ENCODE assay signal across 8 mouse cellular contexts in genomic region chr14:76488101-76489044, GRCm38 (mm10).
DNase-seq lines count a peak whose midpoint lies in the region; ATAC-seq and TF ChIP-seq lines count a peak whose summit lies in the region.

No protein-coding gene starts in this region.

- DNase-seq in ZHBTc4 (ENCODE audit: low read depth, low spot score), result peak; percentile 40
- DNase-seq in frontal cortex, postnatal 36 days (ENCODE audit: low spot score in 2 of 2), result no peak
- DNase-seq in adipocyte (ENCODE audit: low spot score), result no peak
- no peak for DNase-seq in left cerebral cortex, adult 18-20 months (ENCODE audit: low spot score in 2 of 2)

- 72% methylated on average over 18 of the region's 18 CpGs for WGBS in intestine, postnatal 0 days
- whole genome bisulfite sequencing in intestine, embryonic 15.5 days, result 56% methylated on average over 18 of the region's 18 CpGs
- 72% methylated on average over 18 of the region's 18 CpGs for WGBS in forebrain, embryonic 15.5 days
- WGBS in midbrain, embryonic 12.5 days, result 78% methylated on average over 18 of the region's 18 CpGs

- H3K9me3 ChIP-seq in intestine, postnatal 0 days (ENCODE audit: control insufficient read depth), result no peaks in the 10 kb centered on the region
- no peaks in the 10 kb centered on the region for H3K9me3 ChIP-seq in intestine, embryonic 15.5 days
- no peaks in the 10 kb centered on the region for H3K9me3 ChIP-seq in forebrain, embryonic 15.5 days
- H3K9me3 ChIP-seq in midbrain, embryonic 12.5 days, result no peaks in the 10 kb centered on the region

- no peak for ATAC-seq in intestine, postnatal 0 days
- ATAC-seq in intestine, embryonic 15.5 days, result no peak
- peak; percentile 39; the same call in 1 of the 2 replicates for ATAC-seq in forebrain, embryonic 15.5 days (replicated peaks)
- ATAC-seq in midbrain, embryonic 12.5 days (ENCODE audit: low FRiP score, low read depth), result no peak

- H3K27me3 ChIP-seq in intestine, postnatal 0 days (replicated peaks; ENCODE audit: control insufficient read depth, insufficient read depth, low read length), result no peaks in the 10 kb centered on the region
- H3K27me3 ChIP-seq in intestine, embryonic 15.5 days (replicated peaks), result no peaks in the 10 kb centered on the region
- no peaks in the 10 kb centered on the region for H3K27me3 ChIP-seq in forebrain, embryonic 15.5 days
- H3K27me3 ChIP-seq in midbrain, embryonic 12.5 days, result no peaks in the 10 kb centered on the region

- H3K4me3 ChIP-seq in intestine, postnatal 0 days (ENCODE audit: low read depth, low read length), result no peak overlapping the region
- no peak overlapping the region for H3K4me3 ChIP-seq in intestine, embryonic 15.5 days (replicated peaks)
- H3K4me3 ChIP-seq in forebrain, embryonic 15.5 days, result no peak overlapping the region
- H3K4me3 ChIP-seq in midbrain, embryonic 12.5 days, result no peak overlapping the region

- H3K36me3 ChIP-seq in intestine, postnatal 0 days (ENCODE audit: control insufficient read depth, insufficient read depth), result no peaks in the 10 kb centered on the region
- H3K36me3 ChIP-seq in intestine, embryonic 15.5 days, result no peaks in the 10 kb centered on the region
- no peaks in the 10 kb centered on the region; the same call in 1 of the 2 replicates for H3K36me3 ChIP-seq in forebrain, embryonic 15.5 days
- peaks cover 7% of the 10 kb centered on the region; the same call in 1 of the 2 replicates for H3K36me3 ChIP-seq in midbrain, embryonic 12.5 days

- TF ChIP-seq CTCF in intestine, postnatal 0 days (IDR thresholded peaks at IDR 0.05; ENCODE audit: low read depth), result peak; percentile 54

- no peak overlapping the region for H3K9ac ChIP-seq in intestine, postnatal 0 days (ENCODE audit: low read depth, low read length)
- H3K9ac ChIP-seq in intestine, embryonic 15.5 days, result no peak overlapping the region
- no peak overlapping the region for H3K9ac ChIP-seq in forebrain, embryonic 15.5 days (replicated peaks)
- no peak overlapping the region for H3K9ac ChIP-seq in midbrain, embryonic 12.5 days (replicated peaks)

- no peaks in the 10 kb centered on the region for H3K4me1 ChIP-seq in intestine, postnatal 0 days (replicated peaks; ENCODE audit: control insufficient read depth, insufficient read depth, low read length)
- H3K4me1 ChIP-seq in intestine, embryonic 15.5 days (replicated peaks), result peaks cover 14% of the 10 kb centered on the region
- peaks cover 19% of the 10 kb centered on the region for H3K4me1 ChIP-seq in forebrain, embryonic 15.5 days
- no peaks in the 10 kb centered on the region for H3K4me1 ChIP-seq in midbrain, embryonic 12.5 days

- H3K4me2 ChIP-seq in intestine, postnatal 0 days (replicated peaks; ENCODE audit: low read depth), result peak overlapping the region; percentile 51
- no peak overlapping the region for H3K4me2 ChIP-seq in intestine, embryonic 15.5 days (replicated peaks)
- H3K4me2 ChIP-seq in forebrain, embryonic 15.5 days (replicated peaks), result no peak overlapping the region
- H3K4me2 ChIP-seq in midbrain, embryonic 12.5 days (replicated peaks), result no peak overlapping the region

- H3K27ac ChIP-seq in intestine, postnatal 0 days (ENCODE audit: low read depth, low read length), result no peak overlapping the region
- no peak overlapping the region for H3K27ac ChIP-seq in intestine, embryonic 15.5 days
- H3K27ac ChIP-seq in forebrain, embryonic 15.5 days (replicated peaks), result peak overlapping the region; percentile 38
- H3K27ac ChIP-seq in midbrain, embryonic 12.5 days (replicated peaks), result peak overlapping the region; percentile 49

Comparison
In these comparisons a context has a peak if more than half of its experiments do, and no peak if none do; other contexts are left out.
1. H3K27ac ChIP-seq: peak in forebrain, embryonic 15.5 days (single experiment) and midbrain, embryonic 12.5 days (single experiment); none in intestine, postnatal 0 days (single experiment) and intestine, embryonic 15.5 days (single experiment).